Mouse (Mus musculus) forebrain, embryonic 12.5 days (tissue): ENCODE results near the gene Gm47996. TPM values are rescaled to one million over a fixed set of nuclear protein-coding genes. Genes with fewer than 3 reads are reported as not detected.
A peak's percentile ranks its signal among the peaks of the same experiment; 100 is the strongest.

Experiments used
- ATAC-seq: fragments of 200-750 bp; cut with Nextera tagmentation; 2 replicates; pipeline ENCODE4 v1.8.0; 2017; ENCODE audit warnings: moderate TSS enrichment; ENCODE audit not compliant: low FRiP score
- H3K27ac ChIP-seq: fragments of 300-500 bp; sonication (generic); 2 replicates; pipeline ENCODE4 v1.5.1; 2016; ENCODE audit warnings: mild to moderate bottlenecking
- H3K27me3 ChIP-seq: fragments of 300-500 bp; sonication (generic); 2 replicates; pipeline ENCODE4 v1.6.1; 2016; ENCODE audit warnings: mild to moderate bottlenecking
- H3K36me3 ChIP-seq: fragments of 300-500 bp; sonication (generic); replicated peaks from 2 replicates; pipeline ENCODE4 v1.6.1; 2016; ENCODE audit warnings: mild to moderate bottlenecking
- H3K4me1 ChIP-seq: fragments of 300-500 bp; sonication (generic); 2 replicates; pipeline ENCODE4 v1.6.1; 2016
- H3K4me2 ChIP-seq: fragments of 300-500 bp; sonication (generic); 2 replicates; pipeline ENCODE4 v1.6.1; 2016; ENCODE audit warnings: mild to moderate bottlenecking, moderate library complexity
- H3K4me3 ChIP-seq: fragments of 300-500 bp; sonication (generic); replicated peaks from 2 replicates; pipeline ENCODE4 v1.5.1; 2016; ENCODE audit warnings: mild to moderate bottlenecking
- H3K9ac ChIP-seq: fragments of 300-500 bp; sonication (generic); 2 replicates; pipeline ENCODE4 v1.6.1; 2016; ENCODE audit warnings: mild to moderate bottlenecking
- H3K9me3 ChIP-seq: fragments of 300-500 bp; sonication (generic); 2 replicates; pipeline ENCODE4 v1.6.1; 2016
- WGBS: fragments of 180-500 bp; shearing (Covaris S2); methylation state at CpG from one replicate; pipeline ENCODE4 v1.1.7; 2016; 5-methylcytosine and 5-hydroxymethylcytosine counted together
- polyA plus RNA-seq: library from polyadenylated mRNA; unstranded; fragments of >200 nt; fragmentation: Nextera tagmentation; extraction: Ambion mirVana; gene quantifications from 2 replicates; pipeline ENCODE4 v1.2.1, GENCODE M21; 2016

Gm47996 gene
- polyA plus RNA-seq, 1 experiment from 2014 or later = not detected

DNA sequence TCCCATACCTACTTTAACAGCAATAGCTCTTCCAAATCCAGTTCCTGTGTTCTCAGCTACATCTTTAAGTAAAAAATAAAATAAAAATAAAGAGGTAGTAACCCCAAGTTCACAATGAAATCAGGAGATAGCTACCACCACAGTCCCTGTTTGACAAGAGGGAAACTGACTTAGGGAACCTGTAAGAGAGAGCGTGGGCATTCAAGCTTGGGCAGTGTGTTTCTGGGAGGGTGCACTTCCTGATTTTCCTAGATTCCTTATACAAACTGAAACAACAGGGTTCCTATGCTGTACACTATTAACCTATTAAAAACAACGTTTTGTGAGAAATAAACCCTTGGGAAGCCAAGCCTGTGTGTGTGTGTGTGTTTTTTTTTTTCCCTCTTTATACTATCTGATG, 4.9 kb downstream of the Gm47996 start:
- Histone ChIP-seq H3K4me3 (no peak overlapping the region), H3K9me3 (no peaks in the 10 kb centered on the region), H3K27ac (no peak overlapping the region), H3K9ac (no peak overlapping the region), H3K4me2 (no peak overlapping the region), H3K27me3 (no peaks in the 10 kb centered on the region), H3K4me1 (no peaks in the 10 kb centered on the region), H3K36me3 (no peaks in the 10 kb centered on the region)
- 82% methylated on average over 2 of the region's 2 CpGs for WGBS
- ATAC-seq = no peak

DNA sequence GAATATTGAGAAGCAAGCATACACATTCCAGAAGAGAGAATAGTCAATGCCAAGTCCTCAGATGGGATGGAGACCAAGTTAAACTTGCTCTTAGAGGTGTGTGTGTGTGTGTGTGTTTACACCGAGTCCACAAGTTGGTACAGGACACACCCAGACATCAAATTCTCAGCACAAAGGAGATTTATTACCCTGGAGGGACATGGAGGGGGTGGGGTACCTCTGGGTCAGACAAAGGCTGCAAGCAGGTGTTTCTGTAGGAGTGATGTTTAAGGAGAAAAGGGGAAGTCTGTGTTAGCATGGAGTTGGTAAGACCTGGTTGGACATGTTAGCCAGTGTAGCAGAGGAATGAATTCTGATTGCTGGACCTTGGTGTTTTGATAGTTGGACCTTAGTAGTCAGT, 6.1 kb downstream of the Gm47996 start:
- Histone ChIP-seq H3K36me3 (no peaks in the 10 kb centered on the region), H3K27me3 (no peaks in the 10 kb centered on the region), H3K4me3 (no peak overlapping the region), H3K4me1 (no peaks in the 10 kb centered on the region), H3K4me2 (no peak overlapping the region), H3K9ac (no peak overlapping the region), H3K27ac (no peak overlapping the region), H3K9me3 (no peaks in the 10 kb centered on the region)
- no peak for ATAC-seq
- 62% methylated on average over 1 of the region's 1 CpGs for WGBS

DNA sequence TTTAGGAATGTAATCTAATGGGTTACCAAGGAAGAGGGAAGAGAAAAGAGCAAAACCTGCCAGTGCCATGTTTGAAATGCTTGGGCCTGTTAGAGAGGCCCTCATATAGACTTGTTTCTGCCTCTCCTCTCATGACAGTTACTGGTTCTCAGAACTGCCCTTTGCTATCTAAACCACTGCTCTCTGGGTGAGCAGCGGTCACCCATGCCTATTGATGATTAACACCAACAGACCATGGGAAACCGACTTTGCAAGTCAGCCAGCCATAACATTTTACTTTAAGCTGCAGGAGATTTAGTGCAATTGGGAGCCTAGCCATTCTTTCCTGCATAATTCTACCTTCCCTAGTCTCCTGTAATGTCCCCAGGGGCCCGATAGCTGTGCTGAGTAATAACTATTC, 6.5 kb downstream of the Gm47996 start:
- Histone ChIP-seq H3K27ac (no peak overlapping the region), H3K36me3 (no peaks in the 10 kb centered on the region), H3K9me3 (no peaks in the 10 kb centered on the region), H3K4me2 (no peak overlapping the region), H3K9ac (no peak overlapping the region), H3K4me3 (no peak overlapping the region), H3K27me3 (no peaks in the 10 kb centered on the region), H3K4me1 (no peaks in the 10 kb centered on the region)
- ATAC-seq = no peak
- WGBS = 70% methylated on average over 3 of the region's 3 CpGs

DNA sequence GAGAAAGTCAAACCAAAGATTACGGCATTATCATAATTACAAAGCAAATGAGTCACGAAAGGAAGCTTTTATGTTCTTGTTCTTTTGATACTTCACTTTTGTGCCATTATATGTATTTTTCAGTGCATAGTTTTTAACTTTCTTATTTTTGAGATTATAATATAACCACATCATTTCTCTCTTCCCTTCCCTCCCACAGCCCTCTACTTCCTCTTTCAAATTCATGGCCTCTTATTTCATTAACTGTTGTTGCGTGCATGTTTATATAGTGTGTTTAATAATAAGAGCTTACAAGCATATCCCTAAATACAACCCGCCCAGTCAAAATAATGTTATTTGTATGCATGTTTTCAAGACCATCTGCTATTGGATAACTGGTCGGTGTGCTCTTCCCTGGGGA, 9.1 kb downstream of the Gm47996 start:
- ATAC-seq = no peak
- Histone ChIP-seq H3K27me3 (no peaks in the 10 kb centered on the region), H3K36me3 (no peaks in the 10 kb centered on the region), H3K9me3 (no peaks in the 10 kb centered on the region), H3K4me1 (no peaks in the 10 kb centered on the region), H3K27ac (no peak overlapping the region), H3K4me3 (no peak overlapping the region), H3K9ac (no peak overlapping the region), H3K4me2 (no peak overlapping the region)
- WGBS = 93% methylated on average over 5 of the region's 5 CpGs

DNA sequence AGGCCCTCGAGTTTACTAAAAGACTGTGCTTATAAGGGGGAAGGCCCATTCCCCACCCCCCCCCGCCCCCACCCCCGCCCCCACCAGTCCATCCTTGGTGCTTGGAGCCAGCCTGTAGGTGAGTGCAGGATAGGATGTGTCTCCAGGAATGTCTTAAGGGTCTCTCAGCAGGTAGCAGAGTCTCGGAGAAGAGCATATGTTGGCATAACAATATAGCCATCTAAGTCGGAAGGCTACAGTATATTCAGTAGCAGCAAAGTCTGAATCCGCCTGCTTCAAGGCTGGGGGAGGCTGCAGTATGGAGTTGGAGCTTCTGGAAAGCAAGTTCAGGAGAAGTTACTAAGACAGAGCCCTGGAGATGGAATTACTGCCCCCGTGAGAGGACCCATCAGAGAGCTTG, 10.2 kb downstream of the Gm47996 start:
- Histone ChIP-seq H3K9ac (no peak overlapping the region), H3K9me3 (no peaks in the 10 kb centered on the region), H3K27me3 (no peaks in the 10 kb centered on the region), H3K4me3 (no peak overlapping the region), H3K36me3 (no peaks in the 10 kb centered on the region), H3K4me1 (no peaks in the 10 kb centered on the region), H3K4me2 (no peak overlapping the region), H3K27ac (no peak overlapping the region)
- no peak for ATAC-seq
- 70% methylated on average over 7 of the region's 7 CpGs for WGBS

DNA sequence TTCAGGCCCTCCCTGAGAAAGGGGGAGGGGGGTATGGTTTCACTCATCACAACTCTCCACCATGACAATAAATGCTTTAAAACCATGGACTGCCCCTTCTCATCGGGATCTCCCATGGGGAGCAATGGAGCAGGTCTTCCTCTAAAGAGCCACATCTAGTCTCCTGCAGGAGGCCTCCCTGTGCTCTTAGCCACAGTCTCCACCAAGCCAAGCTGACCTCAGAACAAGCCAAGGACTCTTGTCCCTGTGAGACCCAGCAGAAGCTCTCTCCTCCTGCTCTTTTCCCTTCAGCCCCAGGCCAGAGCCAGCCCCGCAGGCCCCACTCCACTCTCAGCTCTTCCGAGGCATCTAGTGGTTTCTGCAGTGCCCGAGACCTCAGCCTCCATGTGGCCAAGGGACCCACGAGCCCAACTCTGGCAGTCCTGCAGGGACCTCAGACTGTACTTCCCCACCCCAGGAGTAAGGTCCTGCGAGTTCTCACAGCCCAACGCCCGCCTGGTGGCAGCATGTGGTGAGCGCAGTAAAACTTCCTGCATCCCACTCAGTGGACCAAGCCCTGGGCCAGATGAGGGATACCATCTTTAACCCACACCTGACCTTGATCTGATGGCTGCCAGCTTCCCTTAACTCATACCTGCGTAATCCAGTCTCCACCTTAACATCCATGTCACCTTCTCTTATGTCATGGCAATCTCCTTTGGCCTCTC, 12.8 kb downstream of the Gm47996 start:
- no peaks in the 10 kb centered on the region for H3K4me1 ChIP-seq
- no peak overlapping the region for H3K9ac ChIP-seq
- no peak overlapping the region for H3K27ac ChIP-seq
- ATAC-seq = no peak
- no peaks in the 10 kb centered on the region for H3K36me3 ChIP-seq
- no peaks in the 10 kb centered on the region for H3K27me3 ChIP-seq
- no peak overlapping the region for H3K4me3 ChIP-seq
- WGBS = 89% methylated on average over 10 of the region's 10 CpGs
- H3K9me3 ChIP-seq = no peaks in the 10 kb centered on the region
- H3K4me2 ChIP-seq = no peak overlapping the region

DNA sequence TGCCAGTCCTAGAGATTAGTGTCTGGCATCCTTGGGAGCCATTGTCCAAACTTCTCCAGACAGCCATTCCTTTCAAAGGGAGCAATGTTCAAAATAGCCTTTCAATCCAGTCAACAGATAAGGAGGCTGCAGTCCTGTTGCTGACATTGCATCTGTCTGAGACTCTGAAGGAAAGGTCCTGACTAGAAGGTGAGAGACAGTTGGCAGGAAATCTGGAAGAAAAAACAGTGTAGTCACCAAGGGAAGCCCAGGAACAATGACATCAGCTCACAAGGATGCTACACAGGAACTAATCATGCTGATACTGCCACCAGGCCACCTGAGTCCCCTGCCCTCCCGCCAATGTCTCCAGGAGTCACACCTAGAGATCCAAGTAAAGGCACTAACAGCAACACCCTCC, 13.4 kb downstream of the Gm47996 start:
- Histone ChIP-seq H3K4me1 (no peaks in the 10 kb centered on the region), H3K9me3 (no peaks in the 10 kb centered on the region), H3K27ac (no peak overlapping the region), H3K4me3 (no peak overlapping the region), H3K4me2 (no peak overlapping the region), H3K36me3 (no peaks in the 10 kb centered on the region), H3K27me3 (no peaks in the 10 kb centered on the region), H3K9ac (no peak overlapping the region)
- 81% methylated on average over 1 of the region's 1 CpGs for WGBS
- no peak for ATAC-seq

DNA sequence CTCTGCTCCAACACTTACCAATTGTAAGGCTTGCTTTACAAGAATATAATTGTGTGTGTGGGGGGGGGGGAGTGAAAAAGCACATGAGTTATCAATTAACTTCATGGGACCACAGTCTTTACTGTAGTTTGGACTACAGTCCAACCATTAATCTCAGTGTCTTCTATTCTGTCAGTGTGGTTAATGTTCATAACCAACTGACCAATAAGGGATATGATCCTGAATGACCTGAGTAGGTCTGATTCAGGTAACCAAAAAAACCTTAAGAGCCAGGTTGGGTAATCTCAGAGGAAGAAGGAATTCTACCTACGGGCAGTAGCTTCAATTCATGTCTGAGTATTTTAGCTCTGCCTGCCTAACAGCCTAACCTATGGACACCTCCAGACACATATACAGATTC, 14.6 kb downstream of the Gm47996 start:
- Histone ChIP-seq H3K4me3 (no peak overlapping the region), H3K27ac (no peak overlapping the region), H3K9me3 (no peaks in the 10 kb centered on the region), H3K27me3 (no peaks in the 10 kb centered on the region), H3K9ac (no peak overlapping the region), H3K4me1 (no peaks in the 10 kb centered on the region), H3K36me3 (no peaks in the 10 kb centered on the region), H3K4me2 (no peak overlapping the region)
- WGBS = 97% methylated on average over 1 of the region's 1 CpGs
- no peak for ATAC-seq

DNA sequence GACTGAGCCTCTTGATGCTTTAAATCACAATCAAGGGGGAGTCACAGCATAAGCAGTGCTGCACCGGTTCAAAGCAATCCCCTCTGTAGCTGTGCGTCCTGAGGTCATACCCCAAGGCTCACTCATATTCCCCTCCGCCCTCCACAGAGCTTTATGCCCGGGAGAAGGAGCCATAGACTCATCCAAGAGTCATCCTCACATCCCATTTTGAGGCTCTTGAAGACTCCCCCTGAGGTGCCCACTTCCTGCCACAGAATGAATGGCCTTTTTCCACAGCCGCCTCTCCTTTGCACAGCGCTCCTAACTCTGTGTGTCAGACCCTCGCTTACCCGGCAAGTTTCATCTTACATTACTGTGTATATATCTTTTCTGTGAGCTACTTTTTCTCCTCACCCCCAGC, 17.6 kb downstream of the Gm47996 start:
- Histone ChIP-seq H3K27ac (no peak overlapping the region), H3K27me3 (no peaks in the 10 kb centered on the region), H3K9ac (no peak overlapping the region), H3K4me3 (no peak overlapping the region), H3K4me2 (no peak overlapping the region), H3K36me3 (no peaks in the 10 kb centered on the region), H3K9me3 (no peaks in the 10 kb centered on the region), H3K4me1 (no peaks in the 10 kb centered on the region)
- 75% methylated on average over 8 of the region's 8 CpGs for WGBS
- ATAC-seq = no peak

DNA sequence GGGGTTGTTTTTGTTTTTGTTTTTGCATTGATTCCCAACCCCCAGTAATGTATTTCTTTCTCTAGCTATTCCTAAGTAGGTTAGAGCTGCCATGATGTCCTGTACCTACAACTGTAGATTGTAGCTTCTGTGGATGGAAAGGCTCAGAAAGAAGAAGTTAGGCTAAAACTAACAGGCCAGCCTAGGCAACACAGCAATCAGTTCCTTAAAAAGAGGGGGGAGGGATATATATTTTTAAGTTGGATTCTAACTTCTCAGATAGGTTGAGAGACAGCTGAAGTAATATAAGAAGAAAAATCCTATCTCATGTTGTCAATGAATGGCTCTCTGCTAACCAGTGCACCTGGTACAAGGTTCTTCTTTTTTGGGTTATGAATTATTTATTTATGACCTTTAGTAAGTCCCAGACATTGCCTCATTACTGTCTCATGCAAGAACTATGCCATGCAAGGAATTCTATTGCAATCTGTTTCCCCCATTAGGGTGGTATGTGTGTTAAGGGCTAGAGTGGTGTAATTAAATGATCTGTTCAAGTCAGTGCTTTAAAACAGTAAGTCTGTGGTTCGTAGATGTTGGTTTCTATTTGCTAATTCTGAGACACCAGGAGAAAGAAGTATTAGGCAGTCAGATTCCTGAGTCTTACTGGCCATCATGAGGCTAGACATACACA, 18.5 kb downstream of the Gm47996 start:
- no peaks in the 10 kb centered on the region for H3K36me3 ChIP-seq
- 83% methylated on average over 1 of the region's 1 CpGs for WGBS
- no peaks in the 10 kb centered on the region for H3K27me3 ChIP-seq
- H3K4me3 ChIP-seq = no peak overlapping the region
- no peak for ATAC-seq
- no peak overlapping the region for H3K27ac ChIP-seq
- no peaks in the 10 kb centered on the region for H3K9me3 ChIP-seq
- no peak overlapping the region for H3K9ac ChIP-seq
- no peak overlapping the region for H3K4me2 ChIP-seq
- H3K4me1 ChIP-seq = no peaks in the 10 kb centered on the region

DNA sequence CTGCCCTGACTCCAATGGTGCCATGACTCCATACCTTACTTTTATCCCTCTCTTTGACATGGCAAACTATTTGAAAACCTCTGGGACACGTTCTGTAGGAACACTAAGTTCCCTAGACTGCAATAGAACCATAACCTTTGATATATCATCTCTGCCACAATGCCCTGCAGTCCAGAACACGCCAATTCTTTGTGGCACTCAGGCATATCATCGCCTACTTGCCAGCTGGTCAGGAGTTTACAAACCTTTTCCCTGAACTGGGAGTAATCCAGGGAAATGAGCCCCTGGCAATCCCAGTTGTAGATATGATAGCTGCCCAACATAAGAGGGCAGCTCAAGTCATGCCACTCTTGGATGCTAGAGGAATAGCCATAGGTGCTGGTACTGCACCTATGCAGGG, 22.4 kb downstream of the Gm47996 start:
- Histone ChIP-seq H3K27ac (no peak overlapping the region), H3K9ac (no peak overlapping the region), H3K9me3 (no peaks in the 10 kb centered on the region), H3K27me3 (no peaks in the 10 kb centered on the region), H3K4me3 (no peak overlapping the region), H3K36me3 (no peaks in the 10 kb centered on the region), H3K4me2 (no peak overlapping the region), H3K4me1 (peaks cover 10% of the 10 kb centered on the region)
- 84% methylated on average over 3 of the region's 3 CpGs for WGBS
- ATAC-seq = no peak

DNA sequence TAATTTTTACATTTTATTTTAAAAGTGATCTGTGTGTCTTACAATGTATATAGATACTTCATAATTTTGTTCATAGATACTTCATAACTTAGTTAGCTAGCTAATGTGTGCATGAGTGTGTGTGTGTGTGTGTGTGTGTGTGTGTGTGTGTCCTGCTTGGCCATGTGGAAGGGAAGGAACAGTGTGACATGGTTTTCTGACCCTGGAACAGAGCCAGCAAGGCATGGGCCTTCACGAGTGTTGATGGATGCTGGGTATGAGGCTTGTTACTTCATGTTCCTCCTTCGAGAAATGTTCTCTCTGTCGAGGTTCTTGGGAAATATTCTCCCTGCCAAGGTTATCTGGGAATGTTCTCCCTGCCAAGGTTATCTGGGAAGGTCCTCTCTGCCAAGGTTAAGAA, 23.8 kb downstream of the Gm47996 start:
- Histone ChIP-seq H3K36me3 (no peaks in the 10 kb centered on the region), H3K4me2 (no peak overlapping the region), H3K27me3 (no peaks in the 10 kb centered on the region), H3K4me3 (no peak overlapping the region), H3K9ac (no peak overlapping the region), H3K9me3 (no peaks in the 10 kb centered on the region), H3K4me1 (peaks cover 10% of the 10 kb centered on the region), H3K27ac (no peak overlapping the region)
- WGBS = 94% methylated on average over 3 of the region's 3 CpGs
- ATAC-seq = no peak

DNA sequence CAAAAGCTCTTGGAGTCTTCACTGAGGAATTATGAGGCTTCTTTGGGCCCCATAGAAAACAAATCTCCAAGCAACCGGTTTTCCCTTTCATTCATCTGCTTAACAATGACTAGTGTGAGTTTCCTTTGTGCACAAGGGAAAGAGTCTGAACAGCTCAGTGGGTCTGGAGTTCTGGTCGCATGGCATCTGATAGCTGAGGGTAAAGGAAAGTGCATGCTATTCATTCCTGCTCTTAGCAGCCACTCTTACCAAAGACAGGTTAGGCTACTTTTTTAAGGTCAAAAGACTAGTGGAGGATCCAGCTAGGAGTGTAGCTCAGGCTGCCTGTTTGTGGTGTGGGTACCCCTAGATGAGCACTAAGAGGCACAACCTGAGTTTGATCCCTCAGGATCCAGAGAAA, 25.6 kb downstream of the Gm47996 start:
- Histone ChIP-seq H3K4me2 (no peak overlapping the region), H3K9ac (no peak overlapping the region), H3K27me3 (no peaks in the 10 kb centered on the region), H3K36me3 (no peaks in the 10 kb centered on the region), H3K27ac (no peak overlapping the region), H3K4me1 (peaks cover 10% of the 10 kb centered on the region), H3K9me3 (no peaks in the 10 kb centered on the region), H3K4me3 (no peak overlapping the region)
- peak; percentile 51; the same call in 1 of the 2 replicates for ATAC-seq
- 9% methylated on average over 2 of the region's 2 CpGs for WGBS
